Comparison of ENCODE assay signal across 11 mouse cellular contexts in genomic region chr10:60349644-60350043, GRCm38 (mm10). TPM values are rescaled to one million over a fixed set of nuclear protein-coding genes. Genes with fewer than 3 reads are reported as not detected.
DNase-seq lines count a peak whose midpoint lies in the region; ATAC-seq and TF ChIP-seq lines count a peak whose summit lies in the region.
"Had no signal": no experiment of that assay in that cellular context is flagged by ENCODE, and none has a peak within 500 bp of the region (broad histone marks: within the 10 kb centered on the region; RNA-seq: fewer than 3 reads in every experiment).

No protein-coding gene starts in this region.

- H3K27ac ChIP-seq in kidney, embryonic 16.5 days (ENCODE audit: low read length), result peak overlapping the region; percentile 27; the same call in 1 of the 2 replicates
- peak overlapping the region; percentile 99 for H3K27ac ChIP-seq in bone marrow, adult 2 months (ENCODE audit: control insufficient read depth, insufficient read depth, low read depth, low read length, poor library complexity)
- H3K27ac ChIP-seq in liver, embryonic 15.5 days (replicated peaks), result peak overlapping the region; percentile 94
- H3K27ac ChIP-seq in left cerebral cortex, adult 2 months, result no peak overlapping the region
- H3K27ac ChIP-seq: hindbrain, embryonic 15.5 days had no signal

- TF ChIP-seq POLR2A in bone marrow, adult 2 months (IDR thresholded peaks at IDR 0.05; ENCODE audit: borderline replicate concordance, control insufficient read depth, low read depth, low read length), result no peak

- intact Hi-C loops in left cerebral cortex, adult 2 months (cut with DNase I), result no loop called here

- 89% methylated on average over 5 of the region's 5 CpGs for WGBS in kidney, embryonic 16.5 days
- 46% methylated on average over 5 of the region's 5 CpGs for WGBS in bone marrow, adult 2 months
- 55% methylated on average over 5 of the region's 5 CpGs for WGBS in liver, embryonic 15.5 days (ENCODE audit: insufficient replicate concordance)

- no peaks in the 10 kb centered on the region for H3K9me3 ChIP-seq in kidney, embryonic 16.5 days (ENCODE audit: low read length)
- H3K9me3 ChIP-seq in erythroblast, embryonic 14.5 days (ENCODE audit: control insufficient read depth, low read length), result no peaks in the 10 kb centered on the region
- H3K9me3 ChIP-seq in liver, embryonic 15.5 days (replicated peaks), result no peaks in the 10 kb centered on the region
- H3K9me3 ChIP-seq: hindbrain, embryonic 15.5 days had no signal

- H3K27me3 ChIP-seq in kidney, embryonic 16.5 days (ENCODE audit: insufficient read depth, low read length), result no peaks in the 10 kb centered on the region
- peaks cover 6% of the 10 kb centered on the region for H3K27me3 ChIP-seq in erythroblast, embryonic 14.5 days (ENCODE audit: control insufficient read depth)
- H3K27me3 ChIP-seq in liver, embryonic 15.5 days, result no peaks in the 10 kb centered on the region

- no peaks in the 10 kb centered on the region for H3K36me3 ChIP-seq in kidney, embryonic 16.5 days (ENCODE audit: insufficient read depth, low read length)
- peaks cover 17% of the 10 kb centered on the region for H3K36me3 ChIP-seq in erythroblast, embryonic 14.5 days (ENCODE audit: control insufficient read depth)
- H3K36me3 ChIP-seq in liver, embryonic 15.5 days (replicated peaks), result no peaks in the 10 kb centered on the region
- H3K36me3 ChIP-seq: hindbrain, embryonic 15.5 days had no signal

- no peak overlapping the region for H3K9ac ChIP-seq in kidney, embryonic 16.5 days (replicated peaks; ENCODE audit: low read length)
- peak overlapping the region; percentile 82 for H3K9ac ChIP-seq in liver, embryonic 15.5 days
- H3K9ac ChIP-seq: hindbrain, embryonic 15.5 days had no signal

- no peak for DNase-seq in kidney, postnatal 25 days
- no peak for DNase-seq in left cerebral cortex, adult 2 months (ENCODE audit: extremely low spot score in 1 of 2, low spot score in 2 of 2)
- DNase-seq in neural tube, embryonic 10.5 days (ENCODE audit: extremely low spot score, low spot score), result no peak
- DNase-seq in kidney, postnatal 10 days, result no peak

- TF ChIP-seq CTCF in bone marrow, adult 2 months (IDR thresholded peaks at IDR 0.05; ENCODE audit: control insufficient read depth, insufficient read depth, low read length), result no peak
- TF ChIP-seq CTCF in left cerebral cortex, adult 2 months (IDR thresholded peaks at IDR 0.05), result no peak

- H3K4me3 ChIP-seq in kidney, embryonic 16.5 days (ENCODE audit: low read length), result no peak overlapping the region
- H3K4me3 ChIP-seq in bone marrow, adult 2 months (replicated peaks; ENCODE audit: control insufficient read depth, low read depth, low read length), result peak overlapping the region; percentile 83
- H3K4me3 ChIP-seq in erythroblast, embryonic 14.5 days (replicated peaks), result peak overlapping the region; percentile 76
- H3K4me3 ChIP-seq in liver, embryonic 15.5 days (replicated peaks), result peak overlapping the region; percentile 74
- no peak overlapping the region for H3K4me3 ChIP-seq in left cerebral cortex, adult 2 months
- H3K4me3 ChIP-seq: hindbrain, embryonic 15.5 days had no signal

- peaks cover 46% of the 10 kb centered on the region for H3K4me1 ChIP-seq in kidney, embryonic 16.5 days (ENCODE audit: insufficient read depth, low read length)
- peaks cover 14% of the 10 kb centered on the region for H3K4me1 ChIP-seq in bone marrow, adult 2 months (ENCODE audit: control insufficient read depth, insufficient read depth, low read length)
- H3K4me1 ChIP-seq in erythroblast, embryonic 14.5 days (ENCODE audit: control insufficient read depth), result peaks cover 67% of the 10 kb centered on the region
- H3K4me1 ChIP-seq in liver, embryonic 15.5 days (replicated peaks), result peaks cover 72% of the 10 kb centered on the region

- no peak overlapping the region for H3K4me2 ChIP-seq in kidney, embryonic 16.5 days (replicated peaks; ENCODE audit: low read depth, low read length)
- H3K4me2 ChIP-seq in liver, embryonic 15.5 days, result peak overlapping the region; percentile 87
- H3K4me2 ChIP-seq: hindbrain, embryonic 15.5 days had no signal

- no peak for ATAC-seq in kidney, embryonic 16.5 days (ENCODE audit: low FRiP score, low TSS enrichment)
- peak; percentile 64 for ATAC-seq in liver, embryonic 15.5 days (ENCODE audit: insufficient read depth)

RNA-seq across cellular contexts. Expression of gene Vsir, which starts 3.0 kb away (rescaled TPM):
- 3.9 and 4.2 TPM in 2 replicates for polyA plus RNA-seq in kidney, embryonic 16.5 days (2015; fragmentation: Nextera tagmentation; extraction: Ambion mirVana)
- polyA plus RNA-seq in bone marrow, adult 2 months (2011; ENCODE audit: insufficient read depth, insufficient read length, low replicate concordance, missing spikeins), result 39.7 and 97.9 TPM in 2 replicates
- 4.9 and 6.2 TPM in 2 replicates for polyA plus RNA-seq in erythroblast, embryonic 14.5 days (2012)
- 11.0 and 11.4 TPM in 2 replicates for polyA plus RNA-seq in liver, embryonic 15.5 days (2015; fragmentation: Nextera tagmentation; extraction: Ambion mirVana)
- total RNA-seq in left cerebral cortex, adult 2 months (2021), result 10 to 100 TPM; 19.7 to 26.7 TPM

RNA-seq across cellular contexts. Expression of gene Gm17455, which starts 49.9 kb away (rescaled TPM):
- 0.40 and 0.81 TPM in 2 replicates for polyA plus RNA-seq in kidney, embryonic 16.5 days (2015; fragmentation: Nextera tagmentation; extraction: Ambion mirVana)
- 1.9 and 6.0 TPM in 2 replicates for polyA plus RNA-seq in bone marrow, adult 2 months (2011; ENCODE audit: insufficient read depth, insufficient read length, low replicate concordance, missing spikeins)
- polyA plus RNA-seq in erythroblast, embryonic 14.5 days (2012), result not detected in 2 replicates
- polyA plus RNA-seq in liver, embryonic 15.5 days (2015; fragmentation: Nextera tagmentation; extraction: Ambion mirVana), result 0.22 TPM in 1 of 2 replicates, not detected in the other
- total RNA-seq in left cerebral cortex, adult 2 months (2021), result not detected
- total RNA-seq: layer of hippocampus, adult 18-20 months; liver, adult 2 months had no signal
- polyA plus RNA-seq: liver, adult 2 months had no signal

Comparison
In these comparisons a context has a peak if more than half of its experiments do, and no peak if none do; other contexts are left out.
1. H3K4me3 ChIP-seq: peak in bone marrow, adult 2 months (single experiment), erythroblast, embryonic 14.5 days (single experiment) and liver, embryonic 15.5 days (single experiment); none in kidney, embryonic 16.5 days (single experiment) and left cerebral cortex, adult 2 months (single experiment).